Mouse (Mus musculus): ENCODE data around the gene Stat3. TPM values are rescaled to one million over a fixed set of nuclear protein-coding genes. Genes with fewer than 3 reads are reported as not detected.

The Stat3 gene
- total and polyA plus RNA-seq, 2 experiments from 2014 or later, result 40.8 to 47.1 TPM

DNA sequence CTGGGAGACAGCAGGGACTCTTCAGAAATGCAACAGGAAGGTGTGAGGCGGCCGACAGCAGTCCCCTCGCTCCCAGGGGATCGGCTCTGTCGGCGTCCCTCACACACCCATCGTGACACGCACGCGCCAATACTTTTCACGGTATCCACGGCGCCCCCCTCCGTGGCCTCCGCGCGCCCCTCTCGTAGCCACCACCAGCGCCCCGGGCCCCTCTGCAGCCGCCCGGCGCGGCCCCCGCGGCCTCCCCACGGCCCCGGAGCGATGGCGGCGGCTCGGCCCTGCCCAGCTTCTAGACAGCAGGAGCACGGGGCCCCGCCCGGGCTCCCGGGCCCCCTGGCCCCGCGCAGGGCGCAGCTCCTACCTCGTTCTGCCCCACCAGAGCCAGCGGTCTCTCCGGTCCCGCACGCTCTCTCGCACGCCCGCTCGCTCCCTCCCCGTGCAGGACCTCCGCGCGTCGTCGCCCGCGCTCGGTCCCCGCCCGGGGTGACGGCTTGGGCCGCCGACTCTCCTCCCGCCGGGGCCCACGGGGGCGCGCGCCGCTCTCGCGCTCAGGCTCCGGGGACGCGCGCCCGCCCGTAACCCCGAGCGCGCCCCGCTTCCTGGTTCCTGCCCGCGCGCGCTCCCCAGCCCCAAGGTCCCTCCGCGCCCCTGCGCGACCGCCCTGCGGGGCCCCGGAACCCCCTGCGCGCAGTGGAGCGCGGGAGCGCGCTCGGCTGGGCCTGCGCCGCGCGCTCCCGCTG, 89.1 kb downstream of the Stat3 start, which contains the start of gene Stat5b:
Gene Stat5b (minus strand): TSS at position 687 of the 740 bp plus-strand sequence.
- TF ChIP-seq CTCF (IDR thresholded peaks at IDR 0.05), result no peak
- Histone ChIP-seq H3K4me1 (ENCODE audit: insufficient read depth, low read length) (peaks cover 10% of the 10 kb centered on the region), H3K27ac (ENCODE audit: low read depth, low read length) (peak within 1 kb of the TSS; percentile 85), H3K36me3 (ENCODE audit: insufficient read depth, low read length) (no peaks in the 10 kb centered on the region), H3K4me3 (ENCODE audit: low read depth, low read length) (peak within 1 kb of the TSS; percentile 95), H3K9me3 (ENCODE audit: low read length) (no peaks in the 10 kb centered on the region), H3K9ac (replicated peaks; ENCODE audit: low read length, poor library complexity, severe bottlenecking) (peak within 1 kb of the TSS; percentile 96), H3K27me3 (ENCODE audit: insufficient read depth, low read length) (peaks cover 4% of the 10 kb centered on the region; the same call in 1 of the 2 replicates), H3K4me2 (ENCODE audit: low read depth, low read length, poor library complexity, severe bottlenecking) (peak within 1 kb of the TSS; percentile 58)
- DNase-seq (ENCODE audit: low spot score), result peak; percentile 84
- WGBS, result under 1% methylated on average over 59 of the region's 104 CpGs
- peak; percentile 77 for ATAC-seq (ENCODE audit: low FRiP score)

DNA sequence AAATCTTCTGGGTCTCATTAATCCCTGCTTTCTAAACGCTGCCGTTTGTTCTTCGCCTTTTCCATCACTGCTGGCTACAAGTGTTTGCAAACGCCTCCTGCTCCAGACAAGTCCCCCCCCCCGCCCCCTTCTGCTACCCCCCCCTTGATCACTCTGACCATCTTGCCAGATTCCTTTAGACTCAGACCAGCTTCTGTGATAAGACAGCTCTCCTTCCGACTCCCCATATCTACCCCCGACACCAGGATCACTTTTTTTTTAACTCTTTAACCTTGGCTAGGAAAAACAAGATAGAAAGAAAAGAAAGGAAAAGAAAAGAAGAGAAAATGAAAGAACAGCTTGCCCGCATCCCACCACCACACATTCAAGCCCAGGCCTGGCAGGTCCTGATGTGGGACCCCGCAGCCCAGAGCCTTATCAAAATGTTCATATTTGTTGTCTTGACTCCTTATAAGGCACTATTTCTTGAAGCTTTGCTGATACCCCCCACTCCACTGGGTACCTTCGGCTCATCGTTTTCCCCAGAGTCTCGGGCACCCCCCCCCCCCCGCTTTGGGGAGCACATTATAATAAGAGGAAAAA, 89.8 kb downstream of the Stat3 start:
- ATAC-seq (ENCODE audit: low FRiP score), result no peak
- Histone ChIP-seq H3K27me3 (ENCODE audit: insufficient read depth, low read length) (peaks cover 4% of the 10 kb centered on the region; the same call in 1 of the 2 replicates), H3K4me3 (ENCODE audit: low read depth, low read length) (peak overlapping the region; percentile 95), H3K36me3 (ENCODE audit: insufficient read depth, low read length) (no peaks in the 10 kb centered on the region), H3K4me1 (ENCODE audit: insufficient read depth, low read length) (peaks cover 10% of the 10 kb centered on the region), H3K4me2 (ENCODE audit: low read depth, low read length, poor library complexity, severe bottlenecking) (peak overlapping the region; percentile 58), H3K27ac (ENCODE audit: low read depth, low read length) (peak overlapping the region; percentile 85), H3K9me3 (ENCODE audit: low read length) (no peaks in the 10 kb centered on the region), H3K9ac (replicated peaks; ENCODE audit: low read length, poor library complexity, severe bottlenecking) (peak overlapping the region; percentile 96)
- no peak for TF ChIP-seq CTCF (IDR thresholded peaks at IDR 0.05)
- DNase-seq (ENCODE audit: low spot score), result no peak
- WGBS, result 3% methylated on average over 13 of the region's 13 CpGs

DNA sequence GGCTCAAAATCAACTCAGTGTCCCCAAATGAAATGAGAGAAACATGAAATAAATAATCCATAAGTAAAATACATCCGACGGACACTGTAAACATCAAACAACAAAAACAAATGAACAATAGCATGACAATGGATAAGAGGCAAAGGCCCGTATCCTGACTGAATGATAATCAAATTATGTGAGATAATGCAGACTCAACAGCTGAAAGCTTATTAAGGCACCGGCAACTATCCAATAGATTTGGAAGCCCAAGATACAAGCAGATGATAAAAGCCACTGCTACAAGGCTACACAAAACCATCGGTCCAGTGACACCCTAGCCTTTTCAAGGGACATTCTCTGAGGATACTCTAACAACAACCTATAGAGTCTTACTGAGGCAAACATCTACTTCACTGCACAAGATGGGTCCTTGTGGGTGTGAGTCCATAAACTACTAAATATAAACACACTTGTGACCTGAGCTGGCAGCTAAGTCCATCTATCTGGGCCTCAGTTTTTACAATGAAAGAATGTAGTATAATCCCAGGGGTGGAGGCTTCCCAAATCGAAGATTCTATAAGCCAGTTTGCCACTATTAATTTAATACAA, 90.5 kb downstream of the Stat3 start:
- Histone ChIP-seq H3K4me3 (ENCODE audit: low read depth, low read length) (peak overlapping the region; percentile 95), H3K9me3 (ENCODE audit: low read length) (no peaks in the 10 kb centered on the region), H3K9ac (replicated peaks; ENCODE audit: low read length, poor library complexity, severe bottlenecking) (peak overlapping the region; percentile 96), H3K36me3 (ENCODE audit: insufficient read depth, low read length) (no peaks in the 10 kb centered on the region), H3K4me1 (ENCODE audit: insufficient read depth, low read length) (peaks cover 10% of the 10 kb centered on the region), H3K27me3 (ENCODE audit: insufficient read depth, low read length) (0 out of 2 replicates have a peak, but pooled peaks cover 4% of the 10 kb centered on the region), H3K27ac (ENCODE audit: low read depth, low read length) (no peak overlapping the region), H3K4me2 (ENCODE audit: low read depth, low read length, poor library complexity, severe bottlenecking) (peak overlapping the region; percentile 58)
- no peak for ATAC-seq (ENCODE audit: low FRiP score)
- no peak for TF ChIP-seq CTCF (IDR thresholded peaks at IDR 0.05)
- no peak for DNase-seq (ENCODE audit: low spot score)
- 51% methylated on average over 6 of the region's 6 CpGs for WGBS

DNA sequence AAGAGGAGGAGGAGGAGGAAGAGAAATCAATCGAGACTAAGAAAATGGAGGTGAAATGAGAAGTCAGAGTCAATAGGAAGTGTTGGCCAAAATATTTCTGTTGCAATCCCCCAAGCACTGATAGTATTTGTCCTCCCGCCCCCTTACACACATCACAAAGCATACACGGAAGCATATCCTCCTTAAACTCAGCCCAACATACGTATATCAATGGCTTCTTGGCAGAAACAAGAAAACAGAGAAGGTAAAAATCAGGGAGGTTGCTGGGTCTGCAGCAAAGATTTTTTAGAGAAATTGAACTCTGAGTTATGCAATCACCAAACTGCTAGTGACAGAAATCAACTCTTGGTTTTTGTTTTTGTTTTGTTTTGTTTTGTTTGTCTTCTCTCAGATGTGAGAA, 91.3 kb downstream of the Stat3 start:
- WGBS, result 76% methylated on average over 4 of the region's 4 CpGs
- no peaks in the 10 kb centered on the region for H3K9me3 ChIP-seq (ENCODE audit: low read length)
- H3K27ac ChIP-seq (ENCODE audit: low read depth, low read length), result no peak overlapping the region
- no peaks in the 10 kb centered on the region for H3K27me3 ChIP-seq (ENCODE audit: insufficient read depth, low read length)
- TF ChIP-seq CTCF (IDR thresholded peaks at IDR 0.05), result no peak
- ATAC-seq (ENCODE audit: low FRiP score) (no peak), DNase-seq (ENCODE audit: low spot score) (no peak)
- no peak overlapping the region for H3K9ac ChIP-seq (replicated peaks; ENCODE audit: low read length, poor library complexity, severe bottlenecking)
- no peak overlapping the region for H3K4me3 ChIP-seq (ENCODE audit: low read depth, low read length)
- peaks cover 10% of the 10 kb centered on the region for H3K4me1 ChIP-seq (ENCODE audit: insufficient read depth, low read length)
- peak overlapping the region; percentile 58 for H3K4me2 ChIP-seq (ENCODE audit: low read depth, low read length, poor library complexity, severe bottlenecking)
- no peaks in the 10 kb centered on the region for H3K36me3 ChIP-seq (ENCODE audit: insufficient read depth, low read length)

DNA sequence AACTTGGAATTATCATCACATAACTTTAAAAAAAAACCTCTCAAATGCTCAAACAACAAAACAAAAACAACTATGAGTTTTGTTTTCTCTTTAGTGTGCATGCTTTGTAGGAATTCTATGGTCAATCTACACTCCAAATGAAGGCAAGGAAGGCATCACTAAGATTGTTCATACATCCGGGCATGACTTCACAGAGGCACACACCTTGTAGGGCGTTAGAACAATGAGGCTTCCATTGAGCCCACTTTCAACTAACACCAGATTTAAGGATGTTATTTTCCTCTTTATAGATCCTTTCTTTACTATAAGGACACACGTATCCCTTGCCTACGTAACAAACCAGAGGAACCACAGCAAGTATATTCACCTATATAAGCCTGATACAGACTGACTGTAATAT, 91.8 kb downstream of the Stat3 start:
- H3K9ac ChIP-seq (replicated peaks; ENCODE audit: low read length, poor library complexity, severe bottlenecking), result no peak overlapping the region
- peaks cover 10% of the 10 kb centered on the region for H3K4me1 ChIP-seq (ENCODE audit: insufficient read depth, low read length)
- ATAC-seq (ENCODE audit: low FRiP score), result no peak
- no peaks in the 10 kb centered on the region for H3K27me3 ChIP-seq (ENCODE audit: insufficient read depth, low read length)
- no peak for DNase-seq (ENCODE audit: low spot score)
- H3K4me3 ChIP-seq (ENCODE audit: low read depth, low read length), result no peak overlapping the region
- H3K9me3 ChIP-seq (ENCODE audit: low read length), result no peaks in the 10 kb centered on the region
- TF ChIP-seq CTCF (IDR thresholded peaks at IDR 0.05), result no peak
- 89% methylated on average over 4 of the region's 4 CpGs for WGBS
- H3K27ac ChIP-seq (ENCODE audit: low read depth, low read length), result no peak overlapping the region
- H3K4me2 ChIP-seq (ENCODE audit: low read depth, low read length, poor library complexity, severe bottlenecking), result no peak overlapping the region
- no peaks in the 10 kb centered on the region for H3K36me3 ChIP-seq (ENCODE audit: insufficient read depth, low read length)

DNA sequence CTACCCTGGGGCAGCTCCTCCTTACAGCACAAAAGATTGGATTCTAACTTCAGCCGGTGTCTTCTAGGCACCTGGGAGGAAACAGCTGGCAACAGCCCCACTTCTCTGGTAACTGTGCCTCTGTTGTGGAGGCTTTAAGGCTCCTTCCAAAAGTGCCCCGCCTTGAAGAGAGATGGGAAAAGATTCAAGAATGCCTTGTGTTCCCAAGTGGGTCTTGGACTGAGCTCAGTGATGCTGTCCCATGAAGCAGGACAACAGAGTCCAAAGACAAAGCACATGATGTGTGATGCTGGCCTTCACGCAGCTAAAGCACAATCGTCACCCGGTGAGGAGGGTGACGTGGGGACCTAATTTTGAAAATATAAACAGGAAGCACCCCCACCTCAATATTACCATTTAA, 93.5 kb downstream of the Stat3 start:
- no peak for TF ChIP-seq CTCF (IDR thresholded peaks at IDR 0.05)
- H3K4me1 ChIP-seq (ENCODE audit: insufficient read depth, low read length), result peaks cover 2% of the 10 kb centered on the region; the same call in 1 of the 2 replicates
- H3K27me3 ChIP-seq (ENCODE audit: insufficient read depth, low read length), result no peaks in the 10 kb centered on the region
- ATAC-seq (ENCODE audit: low FRiP score) (no peak), DNase-seq (ENCODE audit: low spot score) (no peak)
- H3K9ac ChIP-seq (replicated peaks; ENCODE audit: low read length, poor library complexity, severe bottlenecking), result no peak overlapping the region
- WGBS, result 83% methylated on average over 6 of the region's 6 CpGs
- H3K4me3 ChIP-seq (ENCODE audit: low read depth, low read length), result no peak overlapping the region
- no peaks in the 10 kb centered on the region for H3K9me3 ChIP-seq (ENCODE audit: low read length)
- no peak overlapping the region for H3K27ac ChIP-seq (ENCODE audit: low read depth, low read length)
- H3K4me2 ChIP-seq (ENCODE audit: low read depth, low read length, poor library complexity, severe bottlenecking), result no peak overlapping the region
- no peaks in the 10 kb centered on the region for H3K36me3 ChIP-seq (ENCODE audit: insufficient read depth, low read length)

All from midbrain, postnatal 0 days (tissue).